Mouse (Mus musculus): ENCODE results near the gene P4htm. TPM values are rescaled to one million over a fixed set of nuclear protein-coding genes. Genes with fewer than 3 reads are reported as not detected.

P4htm gene
- total and polyA plus RNA-seq, 3 experiments = 1.7 to 5.4 (median 2.6) TPM

- peaks cover 86% of the 10 kb centered on the region for H3K4me1 ChIP-seq (ENCODE audit: insufficient read depth, low read depth, low read length)
- DNase-seq (ENCODE audit: low spot score) = peak; percentile 74
- H3K36me3 ChIP-seq (replicated peaks) = peaks cover 73% of the 10 kb centered on the region
- ATAC-seq (ENCODE audit: extremely low read depth, insufficient number of reproducible peaks, low FRiP score, poor library complexity, severe bottlenecking) = no peak
- no peaks in the 10 kb centered on the region for H3K27me3 ChIP-seq (ENCODE audit: insufficient read depth, low read length)
- H3K4me3 ChIP-seq (ENCODE audit: low read depth, low read length) = peak overlapping the region; percentile 86
- no peaks in the 10 kb centered on the region for H3K9me3 ChIP-seq (replicated peaks)
- peak; percentile 62 for TF ChIP-seq CTCF (IDR thresholded peaks at IDR 0.05; ENCODE audit: low read depth, low read length)
- TF ChIP-seq GATA2 (IDR thresholded peaks at IDR 0.05; ENCODE audit: borderline replicate concordance, low read depth, low read length) = no peak
Measured at GRCm38 (mm10) chr9:108570207-108570896, 27.1 kb downstream of the P4htm start.

- no peaks in the 10 kb centered on the region for H3K9me3 ChIP-seq (replicated peaks)
- peaks cover 85% of the 10 kb centered on the region for H3K4me1 ChIP-seq (ENCODE audit: insufficient read depth, low read depth, low read length)
- ATAC-seq (ENCODE audit: extremely low read depth, insufficient number of reproducible peaks, low FRiP score, poor library complexity, severe bottlenecking) = peak; percentile 60
- peaks cover 73% of the 10 kb centered on the region for H3K36me3 ChIP-seq (replicated peaks)
- peak within 1 kb of the TSS; percentile 90 for H3K4me3 ChIP-seq (ENCODE audit: low read depth, low read length)
- peak; percentile 97 for DNase-seq (ENCODE audit: low spot score)
- H3K27me3 ChIP-seq (ENCODE audit: insufficient read depth, low read length) = no peaks in the 10 kb centered on the region
- TF ChIP-seq POLR2AphosphoS5 (IDR thresholded peaks at IDR 0.05; ENCODE audit: insufficient replicate concordance, low read depth, low read length) (no peak), TAL1 (conservative IDR thresholded peaks at IDR 0.05; ENCODE audit: low read depth, low read length) (no peak), GATA1 (IDR thresholded peaks at IDR 0.05; ENCODE audit: borderline replicate concordance, low read length) (no peak), GATA2 (IDR thresholded peaks at IDR 0.05; ENCODE audit: borderline replicate concordance, low read depth, low read length) (no peak), CTCF (IDR thresholded peaks at IDR 0.05; ENCODE audit: low read depth, low read length) (no peak)
Measured at GRCm38 (mm10) chr9:108569381-108570206, 27.9 kb downstream of the P4htm start, which contains the start of gene Dalrd3. Gene Dalrd3 (plus strand): TSS chr9:108569886.

- Histone ChIP-seq H3K4me1 (ENCODE audit: insufficient read depth, low read depth, low read length) (peaks cover 85% of the 10 kb centered on the region), H3K27me3 (ENCODE audit: insufficient read depth, low read length) (no peaks in the 10 kb centered on the region), H3K9me3 (replicated peaks) (no peaks in the 10 kb centered on the region), H3K4me3 (ENCODE audit: low read depth, low read length) (peak overlapping the region; percentile 90), H3K36me3 (replicated peaks) (peaks cover 73% of the 10 kb centered on the region)
- ATAC-seq (ENCODE audit: extremely low read depth, insufficient number of reproducible peaks, low FRiP score, poor library complexity, severe bottlenecking) (no peak), DNase-seq (ENCODE audit: low spot score) (no peak)
- TF ChIP-seq POLR2AphosphoS5 (IDR thresholded peaks at IDR 0.05; ENCODE audit: insufficient replicate concordance, low read depth, low read length) (no peak), GATA1 (IDR thresholded peaks at IDR 0.05; ENCODE audit: borderline replicate concordance, low read length) (no peak), GATA2 (IDR thresholded peaks at IDR 0.05; ENCODE audit: borderline replicate concordance, low read depth, low read length) (no peak), CTCF (IDR thresholded peaks at IDR 0.05; ENCODE audit: low read depth, low read length) (no peak), TAL1 (conservative IDR thresholded peaks at IDR 0.05; ENCODE audit: low read depth, low read length) (no peak)
Measured at GRCm38 (mm10) chr9:108568511-108568921, 29.0 kb downstream of the P4htm start.

- no peak for ATAC-seq (ENCODE audit: extremely low read depth, insufficient number of reproducible peaks, low FRiP score, poor library complexity, severe bottlenecking)
- Histone ChIP-seq H3K36me3 (replicated peaks) (peaks cover 73% of the 10 kb centered on the region), H3K4me1 (ENCODE audit: insufficient read depth, low read depth, low read length) (peaks cover 85% of the 10 kb centered on the region), H3K27me3 (ENCODE audit: insufficient read depth, low read length) (no peaks in the 10 kb centered on the region), H3K9me3 (replicated peaks) (no peaks in the 10 kb centered on the region), H3K4me3 (ENCODE audit: low read depth, low read length) (peak overlapping the region; percentile 90)
- TF ChIP-seq POLR2AphosphoS5 (IDR thresholded peaks at IDR 0.05; ENCODE audit: insufficient replicate concordance, low read depth, low read length) = no peak
- no peak for TF ChIP-seq GATA1 (IDR thresholded peaks at IDR 0.05; ENCODE audit: borderline replicate concordance, low read length)
- no peak for TF ChIP-seq TAL1 (conservative IDR thresholded peaks at IDR 0.05; ENCODE audit: low read depth, low read length)
- no peak for TF ChIP-seq CTCF (IDR thresholded peaks at IDR 0.05; ENCODE audit: low read depth, low read length)
- TF ChIP-seq GATA2 (IDR thresholded peaks at IDR 0.05; ENCODE audit: borderline replicate concordance, low read depth, low read length) = no peak
- DNase-seq (ENCODE audit: low spot score) = peak; percentile 20
Measured at GRCm38 (mm10) chr9:108567931-108568419, 29.5 kb downstream of the P4htm start.

GRCm38 (mm10) chr9:108566815-108567776, 30.4 kb downstream of the P4htm start, which contains the start of gene Ndufaf3:
Gene Ndufaf3 (minus strand): TSS chr9:108567434.
- DNase-seq (ENCODE audit: low spot score) = peak; percentile 91
- Histone ChIP-seq H3K4me3 (ENCODE audit: low read depth, low read length) (peak within 1 kb of the TSS; percentile 90), H3K36me3 (replicated peaks) (peaks cover 72% of the 10 kb centered on the region), H3K4me1 (ENCODE audit: insufficient read depth, low read depth, low read length) (peaks cover 85% of the 10 kb centered on the region), H3K9me3 (replicated peaks) (no peaks in the 10 kb centered on the region), H3K27me3 (ENCODE audit: insufficient read depth, low read length) (no peaks in the 10 kb centered on the region)
- ATAC-seq (ENCODE audit: extremely low read depth, insufficient number of reproducible peaks, low FRiP score, poor library complexity, severe bottlenecking) = peak; percentile 50
- no peak for TF ChIP-seq POLR2AphosphoS5 (IDR thresholded peaks at IDR 0.05; ENCODE audit: insufficient replicate concordance, low read depth, low read length)
- no peak for TF ChIP-seq TAL1 (conservative IDR thresholded peaks at IDR 0.05; ENCODE audit: low read depth, low read length)
- TF ChIP-seq GATA1 (IDR thresholded peaks at IDR 0.05; ENCODE audit: borderline replicate concordance, low read length) = no peak
- TF ChIP-seq CTCF (IDR thresholded peaks at IDR 0.05; ENCODE audit: low read depth, low read length) = peak; percentile 82
